Mouse (Mus musculus): ENCODE results near the gene Btbd3.

DNA sequence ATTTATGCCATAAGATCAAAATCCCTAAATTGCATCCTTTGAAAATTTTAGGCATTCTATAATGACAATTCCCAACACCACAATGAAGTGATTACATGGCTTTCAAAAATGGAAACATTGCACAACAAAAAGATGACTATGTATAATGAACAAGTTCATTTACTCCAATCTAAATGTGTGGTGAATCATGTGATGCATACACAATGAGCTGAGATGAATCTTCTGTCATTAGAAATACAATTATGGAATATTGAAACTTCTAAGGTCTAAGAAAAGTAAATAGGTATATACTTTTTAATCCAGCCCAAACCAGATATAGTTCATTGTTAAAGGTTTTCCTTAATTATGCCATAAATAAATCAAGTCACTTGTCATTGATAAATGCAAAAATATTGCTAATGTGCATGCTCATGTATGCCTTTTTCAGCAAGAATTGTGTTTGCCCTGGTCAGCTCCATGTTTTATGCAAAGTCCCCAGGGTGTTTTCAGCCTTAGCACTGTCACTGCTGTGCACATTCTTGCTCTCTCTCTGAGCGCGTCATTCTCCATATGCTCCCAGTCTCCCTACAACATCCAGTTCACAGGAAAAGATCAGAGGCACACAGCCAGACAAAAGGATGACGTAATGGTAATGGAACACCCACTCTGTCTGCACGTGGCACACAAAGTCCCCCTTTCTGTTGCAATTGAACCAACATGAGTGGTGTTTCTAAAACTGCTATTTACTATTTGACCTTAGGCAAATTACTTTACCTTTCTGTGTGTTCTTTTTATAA is 149.6 kb downstream of the Btbd3 start:
- TF ChIP-seq CTCF (IDR thresholded peaks at IDR 0.05; ENCODE audit: borderline replicate concordance, insufficient read depth, low read length) (no peak), POLR2A (IDR thresholded peaks at IDR 0.05; ENCODE audit: low read depth, low read length) (no peak)
